Mouse (Mus musculus): ENCODE results near the gene Nfs1. TPM values are rescaled to one million over a fixed set of nuclear protein-coding genes. Genes with fewer than 3 reads are reported as not detected.

Gene Nfs1
- polyA plus RNA-seq, 1 experiment from 2014 or later: 65.0 TPM

DNA sequence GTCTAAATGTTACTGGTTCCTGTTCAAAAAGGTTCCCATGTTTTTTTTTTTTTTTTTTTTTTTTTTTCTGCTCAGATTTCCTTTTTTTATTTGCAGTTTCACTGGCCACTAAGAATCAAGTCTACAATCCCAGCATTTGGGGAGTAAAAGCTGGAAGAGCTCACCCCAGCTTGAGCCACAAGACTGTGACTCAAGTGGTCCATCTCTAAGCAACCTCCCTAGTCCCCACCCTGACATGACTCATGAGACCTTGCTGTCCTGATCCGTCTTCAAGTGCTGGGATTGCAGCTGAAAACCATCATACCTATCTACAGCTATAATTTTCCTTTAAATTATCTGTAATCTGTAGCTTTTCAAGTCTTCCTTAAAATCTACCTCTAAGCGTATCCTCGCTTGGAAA lies 59.4 kb downstream of the Nfs1 start:
- Histone ChIP-seq H3K27me3 (no peaks in the 10 kb centered on the region), H3K4me2 (no peak overlapping the region), H3K9me3 (replicated peaks) (no peaks in the 10 kb centered on the region), H3K36me3 (peaks cover 2% of the 10 kb centered on the region), H3K27ac (no peak overlapping the region), H3K9ac (no peak overlapping the region), H3K4me1 (replicated peaks) (peaks cover 12% of the 10 kb centered on the region), H3K4me3 (replicated peaks) (no peak overlapping the region)
- WGBS (ENCODE audit: insufficient replicate concordance): 81% methylated on average over 3 of the region's 3 CpGs
- ATAC-seq (ENCODE audit: low read depth) (no peak), DNase-seq (no peak)

- ATAC-seq (ENCODE audit: low read depth): no peak
- H3K36me3 ChIP-seq: peaks cover 38% of the 10 kb centered on the region
Measured at GRCm38 (mm10) chr2:156080391-156080790, 63.6 kb downstream of the Nfs1 start.

DNA sequence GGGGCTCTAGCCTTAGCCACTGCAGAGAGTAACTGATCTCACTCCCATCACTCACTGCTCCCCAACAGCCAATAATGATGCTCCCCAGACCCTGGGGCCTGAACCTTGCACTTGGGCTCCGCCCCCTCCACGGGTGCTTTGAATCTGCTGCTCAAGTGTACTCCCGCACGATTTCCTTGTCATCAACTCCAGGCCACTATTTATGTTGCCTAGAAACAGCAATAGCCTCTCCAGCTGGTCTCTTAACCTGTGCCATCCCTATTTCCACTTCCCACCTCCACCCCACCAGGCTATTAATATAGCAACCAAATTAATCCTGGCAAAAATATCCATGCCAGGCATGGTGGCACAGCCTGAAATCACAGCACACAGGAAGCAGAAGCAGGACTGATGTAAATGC lies 64.3 kb downstream of the Nfs1 start:
- Histone ChIP-seq H3K27ac (no peak overlapping the region), H3K27me3 (no peaks in the 10 kb centered on the region), H3K36me3 (peaks cover 45% of the 10 kb centered on the region), H3K4me3 (replicated peaks) (no peak overlapping the region), H3K9ac (no peak overlapping the region), H3K9me3 (replicated peaks) (no peaks in the 10 kb centered on the region), H3K4me1 (replicated peaks) (peaks cover 12% of the 10 kb centered on the region), H3K4me2 (no peak overlapping the region)
- 64% methylated on average over 4 of the region's 4 CpGs for WGBS (ENCODE audit: insufficient replicate concordance)
- ATAC-seq (ENCODE audit: low read depth) (no peak), DNase-seq (no peak)

More at GRCm38 (mm10) chr2:156080391-156080790, 63.6 kb downstream of the Nfs1 start:
- Histone ChIP-seq H3K4me2 (no peak overlapping the region), H3K27me3 (no peaks in the 10 kb centered on the region), H3K9ac (no peak overlapping the region), H3K4me3 (replicated peaks) (no peak overlapping the region), H3K27ac (no peak overlapping the region), H3K9me3 (replicated peaks) (no peaks in the 10 kb centered on the region), H3K4me1 (replicated peaks) (peaks cover 12% of the 10 kb centered on the region)
- no peak for DNase-seq
- 83% methylated on average over 7 of the region's 7 CpGs for WGBS (ENCODE audit: insufficient replicate concordance)

- Histone ChIP-seq H3K27me3 (no peaks in the 10 kb centered on the region), H3K9me3 (replicated peaks) (no peaks in the 10 kb centered on the region), H3K27ac (no peak overlapping the region), H3K4me1 (replicated peaks) (peaks cover 12% of the 10 kb centered on the region), H3K36me3 (peaks cover 50% of the 10 kb centered on the region), H3K4me3 (replicated peaks) (no peak overlapping the region), H3K9ac (no peak overlapping the region), H3K4me2 (no peak overlapping the region)
- no peak for DNase-seq
- WGBS (ENCODE audit: insufficient replicate concordance): 79% methylated on average over 8 of the region's 8 CpGs
- ATAC-seq (ENCODE audit: low read depth): no peak
Measured at GRCm38 (mm10) chr2:156079183-156079560, 64.8 kb downstream of the Nfs1 start.

DNA sequence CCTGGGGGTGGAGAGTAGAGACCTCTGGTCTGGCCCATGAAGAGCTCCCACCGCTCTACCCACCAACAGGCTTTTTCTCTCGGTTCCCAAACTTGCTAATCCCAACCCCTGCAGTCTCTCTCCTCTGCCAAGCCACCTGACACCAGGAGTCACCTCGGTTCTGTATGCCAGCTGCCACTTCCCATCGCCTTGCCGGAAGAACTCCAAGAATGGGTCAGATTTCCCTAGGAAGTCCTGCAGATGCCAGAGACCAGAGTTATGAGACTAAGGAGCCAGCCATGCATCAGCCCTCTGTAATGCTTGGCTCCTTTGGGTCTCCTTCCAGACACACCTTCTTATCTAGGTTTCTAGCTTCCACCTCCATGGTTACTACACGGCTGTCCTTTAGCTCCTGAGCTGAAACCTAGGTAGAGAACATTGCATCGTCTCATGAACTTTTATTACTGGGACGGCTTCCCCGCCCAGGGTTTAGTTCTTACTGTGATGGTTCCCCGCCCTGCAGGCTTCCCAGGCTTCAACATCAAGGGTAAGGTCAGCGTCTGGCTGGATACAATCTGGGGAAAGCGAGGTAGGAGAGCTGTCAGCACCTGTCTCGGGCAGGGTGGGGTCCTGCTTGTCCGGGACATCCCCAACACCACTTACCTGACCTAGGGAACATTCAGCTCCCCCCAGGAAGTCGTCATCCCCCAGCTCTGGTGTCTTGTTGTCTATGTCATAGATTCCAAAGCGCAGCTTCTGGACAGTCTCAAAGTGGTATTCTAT lies 65.4 kb downstream of the Nfs1 start:
- WGBS (ENCODE audit: insufficient replicate concordance): 88% methylated on average over 16 of the region's 16 CpGs
- no peak overlapping the region for H3K27ac ChIP-seq
- H3K36me3 ChIP-seq: peaks cover 56% of the 10 kb centered on the region
- no peak overlapping the region for H3K4me3 ChIP-seq (replicated peaks)
- H3K4me1 ChIP-seq (replicated peaks): peaks cover 12% of the 10 kb centered on the region
- no peak for ATAC-seq (ENCODE audit: low read depth)
- no peak overlapping the region for H3K4me2 ChIP-seq
- no peaks in the 10 kb centered on the region for H3K9me3 ChIP-seq (replicated peaks)
- DNase-seq: no peak
- H3K9ac ChIP-seq: no peak overlapping the region
- no peaks in the 10 kb centered on the region for H3K27me3 ChIP-seq

DNA sequence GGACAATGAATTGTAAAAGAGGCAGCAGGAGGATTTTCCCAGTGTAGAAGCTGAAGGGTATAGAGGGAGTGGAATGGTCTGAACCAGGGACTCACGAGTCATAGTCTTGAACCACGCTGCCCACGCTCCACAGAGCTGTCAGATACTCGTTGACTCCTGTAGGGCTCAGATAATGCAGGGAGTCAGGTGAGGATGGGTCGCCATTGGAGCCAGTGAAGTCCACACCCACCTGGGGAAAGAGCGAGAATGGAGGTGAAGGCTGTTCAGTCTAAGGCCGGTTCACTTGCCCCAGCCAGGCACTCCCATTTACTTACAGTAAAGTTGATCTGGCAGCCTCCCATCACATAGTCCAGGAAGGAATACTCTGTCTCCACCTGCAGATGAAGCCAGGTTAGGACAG lies 66.5 kb downstream of the Nfs1 start:
- Histone ChIP-seq H3K4me1 (replicated peaks) (peaks cover under 1% of the 10 kb centered on the region), H3K36me3 (peaks cover 67% of the 10 kb centered on the region), H3K9me3 (replicated peaks) (no peaks in the 10 kb centered on the region), H3K9ac (no peak overlapping the region), H3K4me2 (no peak overlapping the region), H3K27me3 (no peaks in the 10 kb centered on the region), H3K4me3 (replicated peaks) (no peak overlapping the region), H3K27ac (no peak overlapping the region)
- no peak for DNase-seq
- no peak for ATAC-seq (ENCODE audit: low read depth)
- 72% methylated on average over 7 of the region's 7 CpGs for WGBS (ENCODE audit: insufficient replicate concordance)

DNA sequence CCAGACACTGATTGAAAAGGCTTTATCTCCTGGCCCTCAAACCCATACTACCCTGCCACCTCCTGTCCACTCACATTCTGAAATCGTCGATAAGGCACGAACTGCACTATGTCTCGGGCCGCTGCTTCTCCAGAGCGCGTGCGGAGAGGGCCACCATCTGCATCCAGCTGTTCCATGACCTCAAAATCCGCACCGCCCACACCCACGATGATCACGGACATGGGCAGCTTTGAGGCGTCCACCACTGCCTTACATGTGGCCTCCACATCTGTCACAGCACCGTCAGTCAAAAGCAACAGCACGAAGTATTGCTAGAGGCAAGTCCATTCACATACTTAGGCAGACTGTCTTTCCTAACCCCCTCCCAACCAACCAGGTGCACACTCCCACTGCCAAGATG lies 70.3 kb downstream of the Nfs1 start:
- no peak overlapping the region for H3K4me2 ChIP-seq
- no peak overlapping the region for H3K4me3 ChIP-seq (replicated peaks)
- no peaks in the 10 kb centered on the region for H3K4me1 ChIP-seq (replicated peaks)
- DNase-seq (no peak), ATAC-seq (ENCODE audit: low read depth) (no peak)
- H3K36me3 ChIP-seq: peaks cover 95% of the 10 kb centered on the region
- no peaks in the 10 kb centered on the region for H3K9me3 ChIP-seq (replicated peaks)
- H3K9ac ChIP-seq: no peak overlapping the region
- whole genome bisulfite sequencing (ENCODE audit: insufficient replicate concordance): 96% methylated on average over 15 of the region's 15 CpGs
- no peaks in the 10 kb centered on the region for H3K27me3 ChIP-seq
- no peak overlapping the region for H3K27ac ChIP-seq

Other genes with a start within 250 kb of the Nfs1 start
- gene Uqcc1, start 213.9 kb downstream of the Nfs1 start, polyA plus RNA-seq (2015; fragmentation: Nextera tagmentation; extraction: Ambion mirVana): 49.5 and 52.3 TPM in 2 replicates
- gene Gm15557, start 203.5 kb downstream of the Nfs1 start, polyA plus RNA-seq (2015; fragmentation: Nextera tagmentation; extraction: Ambion mirVana): not detected in 2 replicates
- gene Gdf5, start 198.8 kb downstream of the Nfs1 start, polyA plus RNA-seq (2015; fragmentation: Nextera tagmentation; extraction: Ambion mirVana): 0.12 TPM in 1 of 2 replicates, not detected in the other
- 10.7 and 13.6 TPM in 2 replicates for gene Cep250, start 187.7 kb downstream of the Nfs1 start, polyA plus RNA-seq (2015; fragmentation: Nextera tagmentation; extraction: Ambion mirVana)
- gene 6430550D23Rik, start 136.2 kb downstream of the Nfs1 start, polyA plus RNA-seq (2015; fragmentation: Nextera tagmentation; extraction: Ambion mirVana): 1.3 and 1.9 TPM in 2 replicates
- 90.8 and 96.9 TPM in 2 replicates for gene Ergic3, start 136.1 kb downstream of the Nfs1 start, polyA plus RNA-seq (2015; fragmentation: Nextera tagmentation; extraction: Ambion mirVana)
- gene Fer1l4, start 91.2 kb downstream of the Nfs1 start, polyA plus RNA-seq (2015; fragmentation: Nextera tagmentation; extraction: Ambion mirVana): 0.06 TPM in 1 of 2 replicates, not detected in the other
- 1.6 and 2.4 TPM in 2 replicates for gene Spag4, start 79.0 kb downstream of the Nfs1 start, polyA plus RNA-seq (2015; fragmentation: Nextera tagmentation; extraction: Ambion mirVana)
- gene Cpne1, start 32.2 kb downstream of the Nfs1 start, polyA plus RNA-seq (2015; fragmentation: Nextera tagmentation; extraction: Ambion mirVana): 26.9 and 31.8 TPM in 2 replicates
- gene Rbm12, start 32.2 kb downstream of the Nfs1 start, polyA plus RNA-seq (2015; fragmentation: Nextera tagmentation; extraction: Ambion mirVana): 10.0 and 14.5 TPM in 2 replicates
- gene Gm28036, start 17.1 kb downstream of the Nfs1 start, polyA plus RNA-seq (2015; fragmentation: Nextera tagmentation; extraction: Ambion mirVana): 7.4 and 8.8 TPM in 2 replicates
- gene Romo1, start 147 bp downstream of the Nfs1 start, polyA plus RNA-seq (2015; fragmentation: Nextera tagmentation; extraction: Ambion mirVana): 254 and 270 TPM in 2 replicates
- gene Rbm39, start 36.1 kb upstream of the Nfs1 start, polyA plus RNA-seq (2015; fragmentation: Nextera tagmentation; extraction: Ambion mirVana): 276 and 316 TPM in 2 replicates
- gene Phf20, start 52.3 kb upstream of the Nfs1 start, polyA plus RNA-seq (2015; fragmentation: Nextera tagmentation; extraction: Ambion mirVana): 16.5 and 19.8 TPM in 2 replicates
- 1.1 and 1.7 TPM in 2 replicates for gene Cnbd2, start 168.1 kb upstream of the Nfs1 start, polyA plus RNA-seq (2015; fragmentation: Nextera tagmentation; extraction: Ambion mirVana)
- gene Scand1, start 168.5 kb upstream of the Nfs1 start, polyA plus RNA-seq (2015; fragmentation: Nextera tagmentation; extraction: Ambion mirVana): 34.4 and 34.6 TPM in 2 replicates

All from liver, embryonic 13.5 days (tissue).